Mouse (Mus musculus): Measurements from ENCODE around the gene Lrrc18.

GRCm38 (mm10) chr14:32970700-32971099 is 20.5 kb upstream of the Lrrc18 start:
- TF ChIP-seq CTCF (IDR thresholded peaks at IDR 0.05; ENCODE audit: low read depth) (no peak), EP300 (IDR thresholded peaks at IDR 0.05; ENCODE audit: low read depth) (no peak)

Measured in heart, postnatal 0 days (tissue).